Mouse (Mus musculus) forebrain, embryonic 11.5 days (tissue): Measurements from ENCODE around the gene Abcf3. TPM values are rescaled to one million over a fixed set of nuclear protein-coding genes. Genes with fewer than 3 reads are reported as not detected.

Source experiments
- ATAC-seq: fragments of 200-750 bp; cut with Nextera tagmentation; replicated peaks from 2 replicates; pipeline ENCODE4 v1.8.0; 2017; ENCODE audit warnings: moderate TSS enrichment; ENCODE audit not compliant: low FRiP score
- DNase-seq: peaks from one replicate; pipeline ENCODE4 v3.0.0-alpha.2; 2017; ENCODE audit warnings: low spot score
- H3K27ac ChIP-seq: fragments of 300-500 bp; sonication (generic); 2 replicates; pipeline ENCODE4 v1.5.1; 2014; ENCODE audit warnings: low read depth, low read length
- H3K27me3 ChIP-seq: fragments of 300-500 bp; sonication (generic); 2 replicates; pipeline ENCODE4 v1.6.1; 2014; ENCODE audit warnings: mild to moderate bottlenecking, low read length, mixed read lengths; ENCODE audit not compliant: control insufficient read depth, insufficient read depth
- H3K36me3 ChIP-seq: fragments of 300-500 bp; sonication (generic); 2 replicates; pipeline ENCODE4 v1.6.1; 2014; ENCODE audit warnings: mild to moderate bottlenecking, low read length, moderate library complexity, mixed read lengths; ENCODE audit not compliant: control insufficient read depth, insufficient read depth
- H3K4me1 ChIP-seq: fragments of 300-500 bp; sonication (generic); replicated peaks from 2 replicates; pipeline ENCODE4 v1.6.1; 2014; ENCODE audit warnings: low read length, mixed read lengths; ENCODE audit not compliant: control insufficient read depth, insufficient read depth
- H3K4me2 ChIP-seq: fragments of 300-500 bp; sonication (generic); 2 replicates; pipeline ENCODE4 v1.6.1; 2014; ENCODE audit warnings: low read depth, mild to moderate bottlenecking, low read length, moderate library complexity, mixed read lengths; ENCODE audit not compliant: severe bottlenecking
- H3K4me3 ChIP-seq: fragments of 300-500 bp; sonication (generic); 2 replicates; pipeline ENCODE4 v1.5.1; 2014; ENCODE audit warnings: low read depth, low read length
- H3K9ac ChIP-seq: fragments of 300-500 bp; sonication (generic); 2 replicates; pipeline ENCODE4 v1.6.1; 2014; ENCODE audit warnings: low read length
- H3K9me3 ChIP-seq: fragments of 300-500 bp; sonication (generic); 2 replicates; pipeline ENCODE4 v1.6.1; 2016; ENCODE audit warnings: low read length, mixed read lengths; ENCODE audit not compliant: control insufficient read depth
- WGBS: fragments of 180-500 bp; shearing (Covaris S2); extraction: QIAGEN DNeasy Blood & Tissue Kit; methylation state at CpG from one replicate; pipeline ENCODE4 v1.1.7; 2014; 5-methylcytosine and 5-hydroxymethylcytosine counted together
- polyA plus RNA-seq: library from polyadenylated mRNA; unstranded; fragments of >200 nt; fragmentation: Nextera tagmentation; extraction: Ambion mirVana; gene quantifications from 2 replicates; pipeline ENCODE4 v1.2.1, GENCODE M21; 2014

The Abcf3 gene
- polyA plus RNA-seq, result 51.6 and 55.9 TPM in 2 replicates

DNA sequence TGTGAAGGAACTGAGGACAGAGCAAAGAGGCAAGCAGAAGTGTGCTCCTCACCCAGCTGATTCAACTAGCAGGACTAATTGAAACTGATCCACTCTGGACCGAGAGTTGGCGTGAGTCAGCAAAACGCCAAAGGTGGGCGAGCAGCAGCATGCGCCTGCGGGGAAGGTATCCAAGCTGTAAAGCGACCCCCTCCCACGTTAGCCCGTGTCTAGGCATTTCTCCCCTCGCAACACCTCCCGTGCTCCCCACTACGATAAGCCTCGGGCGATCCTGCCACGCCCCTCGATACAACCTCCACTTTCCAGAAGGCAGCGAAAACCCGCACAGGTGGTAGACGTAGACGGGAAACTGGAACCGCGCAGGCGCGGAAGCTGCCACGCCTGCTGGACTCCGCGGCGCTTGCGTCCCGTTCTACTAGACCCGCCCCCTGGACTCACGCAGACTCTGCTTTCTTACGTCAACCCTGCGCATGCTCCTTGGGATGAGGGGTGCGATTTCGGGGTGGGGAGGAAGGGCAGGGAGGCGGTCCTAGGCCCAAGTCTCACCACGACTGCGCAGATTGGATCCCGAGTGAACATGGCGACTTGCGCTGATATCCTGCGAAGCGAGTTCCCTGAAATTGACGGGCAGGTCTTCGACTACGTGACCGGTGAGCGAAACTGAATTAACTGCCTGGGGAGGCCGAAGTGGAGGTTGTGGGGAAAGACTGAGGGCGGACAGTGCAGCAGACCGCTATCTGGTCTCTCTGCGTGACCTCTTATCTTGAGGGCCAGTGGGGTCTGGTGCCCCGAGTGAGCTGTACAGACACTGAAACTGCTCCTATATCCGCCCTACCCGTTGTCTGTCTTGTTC, at the start of gene Abcf3:
Gene Abcf3 (plus strand): TSS at position 482 of the 853 bp plus-strand sequence.
- H3K36me3 ChIP-seq, result peaks cover 6% of the 10 kb centered on the region
- ATAC-seq (peak; percentile 99), DNase-seq (peak; percentile 98)
- H3K4me2 ChIP-seq, result peak within 1 kb of the TSS; percentile 76
- H3K4me1 ChIP-seq, result peaks cover 7% of the 10 kb centered on the region; the same call in 1 of the 2 replicates
- H3K4me3 ChIP-seq, result peak within 1 kb of the TSS; percentile 63
- under 1% methylated on average over 56 of the region's 56 CpGs for WGBS
- peak within 1 kb of the TSS; percentile 70 for H3K9ac ChIP-seq
- H3K27ac ChIP-seq, result no peak within 1 kb of the TSS
- no peaks in the 10 kb centered on the region for H3K27me3 ChIP-seq
- no peaks in the 10 kb centered on the region for H3K9me3 ChIP-seq

DNA sequence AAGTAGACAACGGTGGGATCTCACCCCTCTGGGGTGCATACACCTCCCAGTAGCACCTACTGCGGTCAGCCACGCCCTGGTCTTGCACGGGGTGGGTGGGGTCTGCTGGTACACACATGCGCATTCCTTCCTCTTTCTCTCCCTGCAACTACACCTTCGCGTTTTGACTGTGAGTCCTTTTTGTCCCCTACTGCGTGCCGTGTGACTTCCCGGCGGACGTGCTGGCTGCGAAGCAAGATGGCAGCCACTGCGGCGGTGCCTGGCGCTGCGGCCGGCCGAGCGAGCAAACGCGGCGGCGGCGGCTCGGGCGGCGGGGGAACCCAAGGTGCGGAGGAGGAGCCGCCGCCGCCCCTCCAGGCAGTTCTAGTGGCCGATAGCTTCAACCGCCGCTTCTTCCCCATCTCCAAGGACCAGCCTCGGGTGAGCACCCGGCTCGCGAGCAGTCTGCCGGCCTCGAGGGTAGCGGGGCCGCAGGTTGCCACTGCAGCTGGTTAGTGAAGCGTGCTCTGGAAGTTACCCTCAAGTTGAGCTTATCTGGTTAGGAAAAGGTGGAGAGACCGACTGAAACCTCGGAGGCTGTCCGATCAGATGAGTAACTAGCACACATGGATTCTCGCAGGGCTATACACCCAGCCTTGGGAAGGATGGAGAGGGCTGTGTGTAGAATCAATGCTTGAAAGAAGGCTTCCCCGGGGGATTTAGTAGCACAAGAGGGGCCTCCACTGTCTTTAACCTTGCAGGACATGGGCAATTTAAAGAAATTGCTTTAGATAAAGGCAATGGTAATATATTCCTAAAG, 49.5 kb upstream of the Abcf3 start, which contains the start of gene Eif2b5:
Gene Eif2b5 (plus strand): TSS at position 141 of the 799 bp plus-strand sequence.
- ATAC-seq (peak; percentile 95), DNase-seq (peak; percentile 90)
- Histone ChIP-seq H3K4me2 (peak within 1 kb of the TSS; percentile 77), H3K36me3 (peaks cover 20% of the 10 kb centered on the region), H3K4me3 (peak within 1 kb of the TSS; percentile 92), H3K27me3 (no peaks in the 10 kb centered on the region; the same call in 1 of the 2 replicates), H3K27ac (peak within 1 kb of the TSS; percentile 62; the same call in 1 of the 2 replicates), H3K9me3 (no peaks in the 10 kb centered on the region), H3K9ac (peak within 1 kb of the TSS; percentile 95), H3K4me1 (peaks cover 2% of the 10 kb centered on the region; the same call in 1 of the 2 replicates)
- WGBS, result under 1% methylated on average over 49 of the region's 49 CpGs

DNA sequence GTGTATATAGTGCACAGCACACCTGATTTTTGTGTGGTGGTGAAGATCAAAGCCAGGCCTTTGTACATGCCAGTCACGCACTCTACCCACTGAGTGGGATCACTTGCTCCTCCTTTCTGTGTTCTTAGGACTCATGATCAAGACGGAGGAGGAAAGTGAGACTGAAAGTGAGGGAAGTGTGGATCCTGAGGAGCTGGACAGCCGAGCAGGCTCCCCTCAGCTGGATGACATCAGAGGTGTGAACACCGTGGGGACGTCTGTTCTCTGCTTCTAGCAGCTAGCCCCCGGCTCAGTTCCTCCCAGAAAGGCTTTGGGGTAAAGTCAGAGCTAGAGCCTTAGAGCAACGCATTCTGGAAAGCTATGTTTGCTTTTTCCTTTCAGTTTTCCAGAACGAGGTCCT, 42.4 kb upstream of the Abcf3 start:
- peaks cover 50% of the 10 kb centered on the region for H3K36me3 ChIP-seq
- 92% methylated on average over 8 of the region's 8 CpGs for WGBS
- ATAC-seq, result no peak

DNA sequence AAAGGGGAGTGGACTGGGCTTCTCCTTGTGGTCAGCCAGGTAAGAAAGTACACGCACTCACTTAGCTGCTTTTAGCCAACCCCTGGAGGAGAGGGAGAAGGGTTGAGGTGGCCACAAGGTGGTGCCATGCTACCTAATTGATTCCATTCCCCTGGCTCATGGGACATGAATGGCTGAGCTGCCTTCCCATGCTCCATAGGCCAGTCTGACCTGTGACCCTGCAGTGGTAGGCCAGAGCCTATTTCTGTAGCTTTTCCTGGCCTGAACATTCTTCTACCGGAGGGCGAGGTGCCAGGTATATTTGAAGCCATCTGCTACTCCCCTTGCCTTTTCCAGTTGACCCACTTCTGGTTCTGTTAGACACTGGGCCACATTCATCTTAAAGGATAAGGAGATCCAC, 39.0 kb upstream of the Abcf3 start:
- 83% methylated on average over 3 of the region's 3 CpGs for WGBS

More for the DNA sequence above, 42.4 kb upstream of the Abcf3 start:
- DNase-seq, result peak; percentile 43
- H3K9me3 ChIP-seq, result no peaks in the 10 kb centered on the region
- no peaks in the 10 kb centered on the region for H3K4me1 ChIP-seq
- no peak overlapping the region for H3K9ac ChIP-seq
- no peak overlapping the region for H3K27ac ChIP-seq
- no peak overlapping the region for H3K4me2 ChIP-seq
- no peaks in the 10 kb centered on the region for H3K27me3 ChIP-seq
- no peak overlapping the region for H3K4me3 ChIP-seq

DNA sequence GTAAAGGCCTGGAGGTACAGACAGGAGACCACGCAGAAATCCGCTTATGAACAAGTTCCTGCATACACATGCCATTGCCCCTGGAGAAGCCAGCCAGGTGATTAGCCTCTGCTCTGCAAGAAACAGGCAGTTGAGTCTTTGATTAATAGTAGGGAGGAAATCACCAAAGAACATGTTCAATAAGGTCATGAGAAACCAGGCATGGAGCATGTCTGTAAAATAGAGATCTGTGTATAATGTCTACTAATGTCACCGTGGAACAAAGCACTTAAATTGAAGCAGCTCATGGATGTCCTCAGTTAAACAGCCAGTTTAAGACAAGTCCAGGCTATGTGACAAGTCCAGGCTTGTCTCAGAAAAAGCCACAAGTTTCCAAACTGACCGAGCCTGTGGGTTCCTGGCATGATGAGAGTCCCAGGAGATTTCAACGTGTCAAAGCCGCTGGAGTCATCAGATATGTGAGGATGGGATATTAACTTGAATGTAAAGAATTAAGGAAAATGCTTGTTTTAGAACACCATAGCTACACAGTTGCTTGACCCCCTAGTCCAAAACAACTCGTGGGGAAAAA, 37.0 kb upstream of the Abcf3 start:
- Histone ChIP-seq H3K27me3 (no peaks in the 10 kb centered on the region), H3K4me3 (no peak overlapping the region), H3K4me1 (no peaks in the 10 kb centered on the region), H3K4me2 (no peak overlapping the region), H3K9ac (no peak overlapping the region), H3K36me3 (peaks cover 20% of the 10 kb centered on the region), H3K9me3 (no peaks in the 10 kb centered on the region), H3K27ac (no peak overlapping the region)
- ATAC-seq (no peak), DNase-seq (peak; percentile 36)
- WGBS, result 94% methylated on average over 7 of the region's 7 CpGs

More for the DNA sequence above, 39.0 kb upstream of the Abcf3 start:
- Histone ChIP-seq H3K9ac (no peak overlapping the region), H3K9me3 (no peaks in the 10 kb centered on the region), H3K4me3 (no peak overlapping the region), H3K36me3 (peaks cover 30% of the 10 kb centered on the region), H3K27me3 (no peaks in the 10 kb centered on the region), H3K27ac (no peak overlapping the region), H3K4me2 (no peak overlapping the region), H3K4me1 (no peaks in the 10 kb centered on the region)
- DNase-seq, result peak; percentile 54
- no peak for ATAC-seq

DNA sequence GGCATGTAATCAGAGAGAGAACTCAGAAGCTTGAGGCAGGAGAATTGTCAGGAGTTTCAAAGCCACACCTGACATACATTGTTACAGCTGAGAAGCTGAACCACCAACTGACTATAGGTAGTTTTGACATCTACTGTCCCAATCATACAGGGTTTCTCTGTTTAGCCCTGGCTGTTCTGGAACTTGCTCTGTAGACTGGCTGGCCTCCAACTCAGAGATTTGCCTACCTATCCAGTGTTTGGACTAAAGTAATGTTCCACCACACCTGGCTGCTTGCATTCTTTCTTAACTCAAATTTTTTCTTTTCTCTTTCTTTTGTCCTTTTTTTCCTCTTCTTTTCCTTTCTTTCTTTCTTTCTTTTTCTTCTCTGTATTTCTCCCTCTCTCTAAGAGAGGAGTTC, 32.3 kb upstream of the Abcf3 start:
- Histone ChIP-seq H3K27me3 (no peaks in the 10 kb centered on the region), H3K9me3 (no peaks in the 10 kb centered on the region), H3K4me1 (peaks cover 6% of the 10 kb centered on the region; the same call in 1 of the 2 replicates), H3K4me3 (peak overlapping the region; percentile 92; the same call in 1 of the 2 replicates), H3K36me3 (no peaks in the 10 kb centered on the region), H3K27ac (no peak overlapping the region), H3K4me2 (peak overlapping the region; percentile 68; the same call in 1 of the 2 replicates), H3K9ac (peak overlapping the region; percentile 97; the same call in 1 of the 2 replicates)
- ATAC-seq (no peak), DNase-seq (no peak)

DNA sequence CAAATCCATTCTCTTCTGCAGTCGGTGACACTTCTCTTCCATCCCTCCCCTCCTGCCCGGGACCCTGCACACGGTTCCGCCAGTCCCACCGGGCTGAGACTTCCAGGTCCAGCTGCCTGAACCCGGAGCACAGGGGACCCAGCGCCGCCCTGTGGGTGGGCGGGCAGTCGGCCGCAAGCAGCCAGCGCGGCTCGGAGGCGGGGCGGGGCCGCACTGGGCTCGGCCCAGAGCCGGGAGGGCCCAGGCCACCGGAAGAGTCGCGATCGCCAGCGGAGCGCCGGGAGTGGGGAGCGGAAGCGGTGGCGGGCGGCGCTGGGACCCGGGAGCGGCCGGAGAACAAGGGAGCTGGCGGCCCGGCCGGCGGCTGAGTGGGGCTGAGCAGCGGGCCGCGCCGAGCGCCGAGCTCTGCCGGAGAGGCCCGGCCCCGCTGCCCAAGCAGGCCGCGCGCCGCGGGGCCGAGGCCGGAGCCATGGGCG, 31.6 kb upstream of the Abcf3 start, which contains the start of gene Dvl3:
Gene Dvl3 (plus strand): TSS at position 257 of the 476 bp plus-strand sequence.
- Histone ChIP-seq H3K9me3 (no peaks in the 10 kb centered on the region), H3K4me3 (peak within 1 kb of the TSS; percentile 92), H3K27ac (peak within 1 kb of the TSS; percentile 84), H3K36me3 (no peaks in the 10 kb centered on the region), H3K4me1 (peaks cover 6% of the 10 kb centered on the region; the same call in 1 of the 2 replicates), H3K4me2 (peak within 1 kb of the TSS; percentile 68), H3K9ac (peak within 1 kb of the TSS; percentile 97), H3K27me3 (no peaks in the 10 kb centered on the region)
- ATAC-seq, result peak; percentile 96
- DNase-seq, result peak; percentile 96
- WGBS, result under 1% methylated on average over 41 of the region's 55 CpGs

DNA sequence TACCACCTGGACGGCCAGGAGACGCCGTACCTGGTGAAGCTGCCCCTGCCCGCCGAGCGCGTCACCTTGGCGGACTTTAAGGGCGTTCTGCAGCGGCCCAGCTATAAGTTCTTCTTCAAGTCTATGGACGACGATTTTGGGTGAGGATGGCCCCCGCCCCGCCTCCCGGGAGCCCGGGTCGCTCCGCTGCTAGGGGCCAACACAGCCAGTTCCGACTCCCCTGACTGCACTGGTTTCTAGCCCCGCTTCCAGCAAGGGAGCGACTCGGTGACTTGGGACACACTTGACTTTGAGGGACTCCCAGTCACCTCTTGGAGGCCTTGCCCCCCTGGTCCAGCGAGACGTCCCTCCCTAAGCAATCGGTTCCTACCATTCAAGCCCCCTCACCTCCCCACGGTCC, 31.2 kb upstream of the Abcf3 start:
- H3K4me2 ChIP-seq, result peak overlapping the region; percentile 68
- no peaks in the 10 kb centered on the region for H3K9me3 ChIP-seq
- ATAC-seq, result no peak
- no peak for DNase-seq
- H3K36me3 ChIP-seq, result no peaks in the 10 kb centered on the region
- peak overlapping the region; percentile 97 for H3K9ac ChIP-seq
- H3K27me3 ChIP-seq, result no peaks in the 10 kb centered on the region
- H3K27ac ChIP-seq, result peak overlapping the region; percentile 84
- H3K4me3 ChIP-seq, result peak overlapping the region; percentile 92
- peaks cover 6% of the 10 kb centered on the region; the same call in 1 of the 2 replicates for H3K4me1 ChIP-seq
- under 1% methylated on average over 26 of the region's 26 CpGs for WGBS
